Mouse (Mus musculus): ENCODE measurements at regions not wholly inside any gene's neighbourhood (a gene's known extent, or its start where the extent isn't known, plus 50 kb on each side); places are given as distances from the start of the nearest gene placed in this dataset.

- no peak for ATAC-seq
- Histone ChIP-seq H3K9me3 (ENCODE audit: control insufficient read depth) (no peaks in the 10 kb centered on the region), H3K27me3 (replicated peaks; ENCODE audit: control insufficient read depth, insufficient read depth, low read length) (no peaks in the 10 kb centered on the region), H3K27ac (ENCODE audit: low read depth, low read length) (no peak overlapping the region), H3K4me1 (replicated peaks; ENCODE audit: control insufficient read depth, insufficient read depth, low read length) (no peaks in the 10 kb centered on the region), H3K4me3 (ENCODE audit: low read depth, low read length) (no peak overlapping the region), H3K36me3 (ENCODE audit: control insufficient read depth, insufficient read depth) (no peaks in the 10 kb centered on the region), H3K9ac (ENCODE audit: low read depth, low read length) (no peak overlapping the region), H3K4me2 (replicated peaks; ENCODE audit: low read depth) (no peak overlapping the region)
- TF ChIP-seq CTCF (IDR thresholded peaks at IDR 0.05; ENCODE audit: low read depth), result no peak
- WGBS, result 61% methylated on average over 7 of the region's 7 CpGs
These were observed 2250.0 kb upstream of the Gm7489 start for GRCm38 (mm10) chr15:51634726-51635125.

GRCm38 (mm10) chr15:51635129-51635920 is 2249.4 kb upstream of the Gm7489 start:
- Histone ChIP-seq H3K36me3 (ENCODE audit: control insufficient read depth, insufficient read depth) (no peaks in the 10 kb centered on the region), H3K9ac (ENCODE audit: low read depth, low read length) (no peak overlapping the region), H3K27me3 (replicated peaks; ENCODE audit: control insufficient read depth, insufficient read depth, low read length) (no peaks in the 10 kb centered on the region), H3K4me1 (replicated peaks; ENCODE audit: control insufficient read depth, insufficient read depth, low read length) (no peaks in the 10 kb centered on the region), H3K4me2 (replicated peaks; ENCODE audit: low read depth) (no peak overlapping the region), H3K27ac (ENCODE audit: low read depth, low read length) (no peak overlapping the region), H3K9me3 (ENCODE audit: control insufficient read depth) (no peaks in the 10 kb centered on the region), H3K4me3 (ENCODE audit: low read depth, low read length) (no peak overlapping the region)
- 54% methylated on average over 21 of the region's 21 CpGs for WGBS
- ATAC-seq, result no peak
- no peak for TF ChIP-seq CTCF (IDR thresholded peaks at IDR 0.05; ENCODE audit: low read depth)

GRCm38 (mm10) chr15:51637570-51637969 is 2247.1 kb upstream of the Gm7489 start:
- no peaks in the 10 kb centered on the region for H3K27me3 ChIP-seq (replicated peaks; ENCODE audit: control insufficient read depth, insufficient read depth, low read length)
- no peak overlapping the region for H3K27ac ChIP-seq (ENCODE audit: low read depth, low read length)
- no peak overlapping the region for H3K4me3 ChIP-seq (ENCODE audit: low read depth, low read length)
- H3K4me2 ChIP-seq (replicated peaks; ENCODE audit: low read depth), result no peak overlapping the region
- H3K4me1 ChIP-seq (replicated peaks; ENCODE audit: control insufficient read depth, insufficient read depth, low read length), result no peaks in the 10 kb centered on the region
- 78% methylated on average over 1 of the region's 1 CpGs for WGBS
- peak; percentile 88 for ATAC-seq
- H3K9me3 ChIP-seq (ENCODE audit: control insufficient read depth), result no peaks in the 10 kb centered on the region
- no peaks in the 10 kb centered on the region for H3K36me3 ChIP-seq (ENCODE audit: control insufficient read depth, insufficient read depth)
- H3K9ac ChIP-seq (ENCODE audit: low read depth, low read length), result no peak overlapping the region
- TF ChIP-seq CTCF (IDR thresholded peaks at IDR 0.05; ENCODE audit: low read depth), result no peak

GRCm38 (mm10) chr15:51643772-51644311 is 2240.9 kb upstream of the Gm7489 start:
- ATAC-seq, result no peak
- TF ChIP-seq CTCF (IDR thresholded peaks at IDR 0.05; ENCODE audit: low read depth), result no peak
- no peak overlapping the region for H3K27ac ChIP-seq (ENCODE audit: low read depth, low read length)
- no peaks in the 10 kb centered on the region for H3K27me3 ChIP-seq (replicated peaks; ENCODE audit: control insufficient read depth, insufficient read depth, low read length)
- no peak overlapping the region for H3K9ac ChIP-seq (ENCODE audit: low read depth, low read length)
- WGBS, result 72% methylated on average over 6 of the region's 6 CpGs
- no peaks in the 10 kb centered on the region for H3K4me1 ChIP-seq (replicated peaks; ENCODE audit: control insufficient read depth, insufficient read depth, low read length)
- no peaks in the 10 kb centered on the region for H3K9me3 ChIP-seq (ENCODE audit: control insufficient read depth)
- H3K4me2 ChIP-seq (replicated peaks; ENCODE audit: low read depth), result no peak overlapping the region
- no peaks in the 10 kb centered on the region for H3K36me3 ChIP-seq (ENCODE audit: control insufficient read depth, insufficient read depth)
- H3K4me3 ChIP-seq (ENCODE audit: low read depth, low read length), result no peak overlapping the region

GRCm38 (mm10) chr15:51646304-51646703 is 2238.4 kb upstream of the Gm7489 start:
- H3K27me3 ChIP-seq (replicated peaks; ENCODE audit: control insufficient read depth, insufficient read depth, low read length), result no peaks in the 10 kb centered on the region
- H3K9ac ChIP-seq (ENCODE audit: low read depth, low read length), result no peak overlapping the region
- H3K4me1 ChIP-seq (replicated peaks; ENCODE audit: control insufficient read depth, insufficient read depth, low read length), result no peaks in the 10 kb centered on the region
- no peak overlapping the region for H3K27ac ChIP-seq (ENCODE audit: low read depth, low read length)
- 42% methylated on average over 2 of the region's 2 CpGs for WGBS
- H3K4me2 ChIP-seq (replicated peaks; ENCODE audit: low read depth), result no peak overlapping the region
- no peaks in the 10 kb centered on the region for H3K9me3 ChIP-seq (ENCODE audit: control insufficient read depth)
- no peak overlapping the region for H3K4me3 ChIP-seq (ENCODE audit: low read depth, low read length)
- H3K36me3 ChIP-seq (ENCODE audit: control insufficient read depth, insufficient read depth), result no peaks in the 10 kb centered on the region
- ATAC-seq, result no peak
- TF ChIP-seq CTCF (IDR thresholded peaks at IDR 0.05; ENCODE audit: low read depth), result no peak

- 62% methylated on average over 4 of the region's 4 CpGs for WGBS
- H3K4me3 ChIP-seq (ENCODE audit: low read depth, low read length), result no peak overlapping the region
- no peak for ATAC-seq
These were observed 2232.2 kb upstream of the Gm7489 start for GRCm38 (mm10) chr15:51652497-51652896.

More at GRCm38 (mm10) chr15:51652497-51652896, 2232.2 kb upstream of the Gm7489 start:
- no peaks in the 10 kb centered on the region for H3K36me3 ChIP-seq (ENCODE audit: control insufficient read depth, insufficient read depth)
- H3K27ac ChIP-seq (ENCODE audit: low read depth, low read length), result no peak overlapping the region
- H3K4me1 ChIP-seq (replicated peaks; ENCODE audit: control insufficient read depth, insufficient read depth, low read length), result no peaks in the 10 kb centered on the region
- TF ChIP-seq CTCF (IDR thresholded peaks at IDR 0.05; ENCODE audit: low read depth), result no peak
- no peak overlapping the region for H3K9ac ChIP-seq (ENCODE audit: low read depth, low read length)
- no peaks in the 10 kb centered on the region for H3K27me3 ChIP-seq (replicated peaks; ENCODE audit: control insufficient read depth, insufficient read depth, low read length)
- no peak overlapping the region for H3K4me2 ChIP-seq (replicated peaks; ENCODE audit: low read depth)
- no peaks in the 10 kb centered on the region for H3K9me3 ChIP-seq (ENCODE audit: control insufficient read depth)
